Mouse (Mus musculus) forebrain, embryonic 14.5 days (tissue): ENCODE data around the gene Olfr1357. TPM values are rescaled to one million over a fixed set of nuclear protein-coding genes. Genes with fewer than 3 reads are reported as not detected.

Experiments
- ATAC-seq: fragments of 200-750 bp; cut with Nextera tagmentation; 2 replicates; pipeline ENCODE4 v1.8.0; 2017; ENCODE audit warnings: mild to moderate bottlenecking, moderate library complexity
- DNase-seq: peaks from one replicate; pipeline ENCODE4 v3.0.0-alpha.2; 2015; ENCODE audit warnings: low spot score
- H3K27ac ChIP-seq: fragments of 300-500 bp; sonication (generic); 2 replicates; pipeline ENCODE4 v1.5.1; 2014; ENCODE audit warnings: low read depth, mild to moderate bottlenecking, control low read depth, low read length, moderate library complexity
- H3K27me3 ChIP-seq: fragments of 300-500 bp; sonication (generic); replicated peaks from 2 replicates; pipeline ENCODE4 v1.6.1; 2014; ENCODE audit warnings: low read length, control low read depth, mixed read lengths; ENCODE audit not compliant: control insufficient read depth, insufficient read depth
- H3K36me3 ChIP-seq: fragments of 300-500 bp; sonication (generic); 2 replicates; pipeline ENCODE4 v1.6.1; 2014; ENCODE audit warnings: low read length, control low read depth; ENCODE audit not compliant: control insufficient read depth, insufficient read depth
- H3K4me1 ChIP-seq: fragments of 300-500 bp; sonication (generic); 2 replicates; pipeline ENCODE4 v1.6.1; 2014; ENCODE audit warnings: antibody characterized with exemption, low read length, control low read depth; ENCODE audit not compliant: control insufficient read depth, insufficient read depth
- H3K4me2 ChIP-seq: fragments of 300-500 bp; sonication (generic); 2 replicates; pipeline ENCODE4 v1.6.1; 2014; ENCODE audit warnings: mild to moderate bottlenecking, control low read depth, low read length
- H3K4me3 ChIP-seq: fragments of 300-500 bp; sonication (generic); 2 replicates; pipeline ENCODE4 v1.5.1; 2014; ENCODE audit warnings: low read depth, low read length, control low read depth
- H3K9ac ChIP-seq: fragments of 300-500 bp; sonication (generic); 2 replicates; pipeline ENCODE4 v1.6.1; 2014; ENCODE audit warnings: mild to moderate bottlenecking, low read length, control low read depth, moderate library complexity
- H3K9me3 ChIP-seq: fragments of 300-500 bp; sonication (generic); replicated peaks from 2 replicates; pipeline ENCODE4 v1.6.1; 2016; ENCODE audit warnings: low read length, control low read depth, mixed read lengths; ENCODE audit not compliant: control insufficient read depth
- WGBS: fragments of 180-500 bp; shearing (Covaris S2); extraction: QIAGEN DNeasy Blood & Tissue Kit; methylation state at CpG from one replicate; pipeline ENCODE4 v1.1.7; 2014; 5-methylcytosine and 5-hydroxymethylcytosine counted together
- polyA plus RNA-seq: library from polyadenylated mRNA; unstranded; fragments of >200 nt; fragmentation: Nextera tagmentation; extraction: Ambion mirVana; gene quantifications from 2 replicates; pipeline ENCODE4 v1.2.1, GENCODE M21; 2014

Olfr1357 gene
- polyA plus RNA-seq, 1 experiment from 2014 or later, result not detected

DNA sequence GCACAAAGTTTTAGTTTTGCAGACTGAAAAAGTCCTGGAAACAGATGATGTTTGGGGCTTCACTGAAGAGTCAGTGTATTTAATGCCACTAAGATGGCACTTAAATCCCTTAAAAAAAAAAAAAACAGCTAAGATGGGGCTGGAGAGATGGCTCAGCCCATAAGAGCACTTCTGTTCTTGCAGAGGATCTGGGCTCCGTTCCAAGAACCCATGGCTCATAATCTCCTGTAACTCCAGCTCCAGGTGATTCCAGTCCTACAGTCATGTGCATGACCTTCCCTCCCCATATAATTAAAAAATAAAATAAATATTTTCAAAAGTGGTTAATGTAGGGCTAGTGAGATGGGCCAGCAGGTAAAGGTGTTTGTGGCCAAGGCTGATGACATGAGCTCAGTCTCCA, 52.8 kb downstream of the Olfr1357 start:
- Histone ChIP-seq H3K9ac (no peak overlapping the region), H3K9me3 (no peaks in the 10 kb centered on the region), H3K4me3 (no peak overlapping the region), H3K27me3 (no peaks in the 10 kb centered on the region), H3K36me3 (no peaks in the 10 kb centered on the region), H3K4me1 (no peaks in the 10 kb centered on the region), H3K4me2 (no peak overlapping the region), H3K27ac (no peak overlapping the region)
- DNase-seq (no peak), ATAC-seq (no peak)
- WGBS, result 91% methylated on average over 1 of the region's 1 CpGs

Other genes starting within 250 kb of the Olfr1357 start
- 251 and 315 TPM in 2 replicates for gene Rrp1, start 205.0 kb downstream of the Olfr1357 start, polyA plus RNA-seq
- 119 and 142 TPM in 2 replicates for gene Cstb, start 192.4 kb downstream of the Olfr1357 start, polyA plus RNA-seq
- gene Pdxk, start 153.1 kb downstream of the Olfr1357 start, polyA plus RNA-seq, result 8.1 and 9.2 TPM in 2 replicates
- gene Olfr1358, start 100.6 kb downstream of the Olfr1357 start, polyA plus RNA-seq, result not detected in 2 replicates
- 29.3 and 32.8 TPM in 2 replicates for gene Ilvbl, start 43.7 kb downstream of the Olfr1357 start, polyA plus RNA-seq
- gene Syde1, start 26.1 kb downstream of the Olfr1357 start, polyA plus RNA-seq, result 4.2 and 4.4 TPM in 2 replicates
- not detected in 2 replicates for gene Casp14, start 100.2 kb upstream of the Olfr1357 start, polyA plus RNA-seq
- gene Ccdc105, start 135.0 kb upstream of the Olfr1357 start, polyA plus RNA-seq, result 0.17 and 0.24 TPM in 2 replicates
- 2.9 and 3.4 TPM in 2 replicates for gene Slc1a6, start 162.4 kb upstream of the Olfr1357 start, polyA plus RNA-seq
- gene Olfr1356, start 234.1 kb upstream of the Olfr1357 start, polyA plus RNA-seq, result not detected in 2 replicates